Mouse (Mus musculus): ENCODE data around the gene Thg1l. TPM values are rescaled to one million over a fixed set of nuclear protein-coding genes. Genes with fewer than 3 reads are reported as not detected.

Gene Thg1l
- polyA plus RNA-seq, 1 experiment: 12.2 TPM

DNA sequence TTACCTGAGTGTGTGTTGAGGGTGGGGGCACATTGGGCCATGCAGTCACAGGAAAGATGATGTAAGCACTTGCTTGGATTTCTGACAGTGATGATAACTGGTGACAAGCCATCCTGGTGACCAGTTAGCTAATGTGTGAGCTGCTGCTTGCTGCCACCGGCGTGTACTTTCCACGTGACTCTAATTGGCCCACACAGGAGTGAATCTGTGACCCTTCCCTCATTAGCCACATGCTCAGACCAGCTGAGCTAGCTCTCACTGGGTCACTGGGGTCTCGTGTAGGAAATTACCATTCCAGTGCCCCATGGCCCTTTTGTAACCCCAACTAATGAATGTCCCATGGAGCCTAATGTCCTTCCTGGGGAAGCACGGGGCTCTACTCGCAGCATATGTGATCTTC is 29.9 kb downstream of the Thg1l start:
- peak; percentile 62 for DNase-seq (ENCODE audit: low read depth)
- TF ChIP-seq POLR2A (IDR thresholded peaks at IDR 0.05; ENCODE audit: borderline replicate concordance, extremely low read depth, insufficient read depth, insufficient read length, poor library complexity, severe bottlenecking) (no peak), CTCF (IDR thresholded peaks at IDR 0.05; ENCODE audit: borderline replicate concordance, extremely low read depth, insufficient read depth, insufficient read length) (no peak)

DNA sequence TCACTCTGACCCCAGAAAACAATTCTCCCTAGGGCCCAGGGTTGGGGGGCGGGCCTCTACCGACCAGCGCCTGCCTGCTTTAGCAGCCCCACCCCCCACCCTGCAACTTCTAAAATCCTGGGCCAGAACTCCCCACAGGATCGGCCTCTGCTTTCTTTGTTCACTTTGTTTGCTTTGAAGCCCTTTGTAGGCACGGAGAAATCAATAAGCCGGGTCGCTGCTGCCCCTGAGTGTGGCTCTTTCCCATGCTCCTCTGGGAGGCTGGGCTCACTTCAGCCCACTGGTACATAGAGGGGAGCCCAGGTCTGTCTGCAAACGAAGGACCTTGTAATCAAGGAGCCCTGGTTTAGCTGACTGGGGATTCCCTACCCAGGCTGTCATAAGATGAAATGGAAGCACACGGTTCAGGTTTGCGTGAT is 33.8 kb downstream of the Thg1l start:
- peak; percentile 72 for DNase-seq (ENCODE audit: low read depth)
- no peak for TF ChIP-seq CTCF (IDR thresholded peaks at IDR 0.05; ENCODE audit: borderline replicate concordance, extremely low read depth, insufficient read depth, insufficient read length)
- no peak for TF ChIP-seq POLR2A (IDR thresholded peaks at IDR 0.05; ENCODE audit: borderline replicate concordance, extremely low read depth, insufficient read depth, insufficient read length, poor library complexity, severe bottlenecking)

DNA sequence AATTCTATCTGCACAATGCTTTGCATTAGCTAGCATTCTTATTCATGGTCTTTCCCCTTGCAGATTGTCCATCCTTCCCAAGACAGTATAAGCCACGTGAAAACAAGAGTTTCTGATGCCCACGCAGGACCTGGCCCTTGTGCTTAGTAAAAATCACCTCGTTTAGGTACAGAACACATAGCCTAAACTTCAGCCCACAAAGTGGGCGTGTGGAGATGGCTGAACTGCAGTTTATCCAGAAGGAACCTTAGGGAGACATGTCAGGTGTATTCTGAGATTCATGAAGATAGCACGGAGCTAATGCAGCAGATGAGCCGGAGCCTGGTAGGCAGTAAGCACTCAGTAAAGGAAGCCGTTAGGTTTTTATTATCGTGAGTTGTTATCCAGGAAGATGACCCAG is 34.3 kb downstream of the Thg1l start:
- no peak for DNase-seq (ENCODE audit: low read depth)
- TF ChIP-seq CTCF (IDR thresholded peaks at IDR 0.05; ENCODE audit: borderline replicate concordance, extremely low read depth, insufficient read depth, insufficient read length) (no peak), POLR2A (IDR thresholded peaks at IDR 0.05; ENCODE audit: borderline replicate concordance, extremely low read depth, insufficient read depth, insufficient read length, poor library complexity, severe bottlenecking) (no peak)

DNA sequence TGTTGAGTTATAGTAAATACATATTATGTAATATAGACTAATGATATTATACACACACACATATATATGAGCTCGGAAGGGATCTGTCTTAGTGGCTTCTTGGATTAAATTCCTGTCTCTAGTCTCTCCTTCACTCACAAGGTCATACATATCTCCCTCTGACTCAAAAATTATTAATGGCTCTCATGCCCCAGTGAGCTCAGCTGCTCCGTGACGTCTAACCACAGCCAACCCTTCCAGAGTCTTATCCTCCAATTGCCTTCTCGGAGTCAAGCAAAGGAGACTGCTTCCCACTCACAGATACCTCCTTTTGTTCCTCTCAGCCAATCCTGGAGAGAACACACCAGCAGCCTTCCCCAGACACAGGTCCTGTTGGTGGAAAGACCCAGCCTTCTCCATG is 36.5 kb downstream of the Thg1l start:
- TF ChIP-seq POLR2A (IDR thresholded peaks at IDR 0.05; ENCODE audit: borderline replicate concordance, extremely low read depth, insufficient read depth, insufficient read length, poor library complexity, severe bottlenecking): no peak
- TF ChIP-seq CTCF (IDR thresholded peaks at IDR 0.05; ENCODE audit: borderline replicate concordance, extremely low read depth, insufficient read depth, insufficient read length): no peak
- DNase-seq (ENCODE audit: low read depth): no peak

DNA sequence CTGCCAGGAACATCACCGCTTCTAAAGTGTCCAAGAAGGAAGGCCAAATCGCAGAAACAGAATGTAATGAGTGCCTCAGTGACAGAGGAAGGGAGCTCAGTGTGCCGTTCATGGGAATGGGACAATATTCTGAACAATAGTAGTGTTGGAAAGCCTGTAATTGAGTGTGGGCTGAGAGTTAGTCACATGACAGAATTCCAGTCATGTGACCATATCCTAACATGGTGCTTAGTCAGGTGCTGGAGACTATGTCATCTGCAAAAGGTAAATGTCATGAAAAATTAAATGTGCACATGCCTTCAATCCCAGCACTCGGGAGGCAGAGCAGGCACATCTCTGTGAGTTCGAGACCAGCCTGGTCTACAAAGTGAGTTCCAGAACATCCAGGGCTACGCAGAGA is 37.3 kb downstream of the Thg1l start:
- no peak for DNase-seq (ENCODE audit: low read depth)
- no peak for TF ChIP-seq POLR2A (IDR thresholded peaks at IDR 0.05; ENCODE audit: borderline replicate concordance, extremely low read depth, insufficient read depth, insufficient read length, poor library complexity, severe bottlenecking)
- TF ChIP-seq CTCF (IDR thresholded peaks at IDR 0.05; ENCODE audit: borderline replicate concordance, extremely low read depth, insufficient read depth, insufficient read length): no peak

DNA sequence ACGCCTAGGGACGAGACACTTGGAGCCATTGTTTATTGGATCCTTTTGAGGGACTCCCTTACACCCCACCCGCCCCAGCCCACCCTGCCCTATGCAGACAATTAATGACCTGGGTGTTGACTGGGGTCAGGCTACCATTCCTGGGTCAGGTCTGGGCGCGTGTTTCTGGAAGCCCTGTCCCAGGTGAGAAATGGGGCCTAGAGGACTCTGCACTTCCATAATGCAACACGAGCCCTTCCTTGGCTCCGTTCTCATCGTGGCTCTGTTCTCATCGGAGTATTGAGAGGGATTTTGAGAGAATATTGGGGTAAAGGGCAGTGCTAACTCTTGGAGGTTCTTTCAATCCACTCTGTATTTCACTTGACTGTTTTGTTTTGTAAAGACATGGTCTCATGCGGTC is 39.1 kb downstream of the Thg1l start:
- TF ChIP-seq POLR2A (IDR thresholded peaks at IDR 0.05; ENCODE audit: borderline replicate concordance, extremely low read depth, insufficient read depth, insufficient read length, poor library complexity, severe bottlenecking) (no peak), CTCF (IDR thresholded peaks at IDR 0.05; ENCODE audit: borderline replicate concordance, extremely low read depth, insufficient read depth, insufficient read length) (no peak)
- DNase-seq (ENCODE audit: low read depth): no peak

DNA sequence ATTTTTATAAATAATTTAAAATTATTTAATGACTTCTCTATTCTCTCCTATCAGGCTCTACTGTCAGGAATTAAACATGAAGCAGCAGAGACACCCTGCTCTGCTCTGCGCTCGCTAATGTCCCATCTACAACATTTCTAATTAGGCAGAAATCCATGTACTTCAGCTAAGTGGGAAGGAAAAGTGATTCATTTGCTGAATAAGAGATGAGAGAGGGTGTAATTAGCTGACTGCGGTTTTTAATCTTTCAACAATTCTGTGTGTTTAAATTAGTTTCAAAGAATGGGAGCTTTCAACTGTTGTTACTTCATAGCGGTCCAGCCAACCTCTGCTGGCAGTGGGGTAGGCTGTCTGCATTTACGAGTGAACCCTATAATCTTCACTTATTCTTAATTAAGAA is 44.6 kb downstream of the Thg1l start:
- peak; percentile 81 for DNase-seq (ENCODE audit: low read depth)
- no peak for TF ChIP-seq POLR2A (IDR thresholded peaks at IDR 0.05; ENCODE audit: borderline replicate concordance, extremely low read depth, insufficient read depth, insufficient read length, poor library complexity, severe bottlenecking)
- TF ChIP-seq CTCF (IDR thresholded peaks at IDR 0.05; ENCODE audit: borderline replicate concordance, extremely low read depth, insufficient read depth, insufficient read length): no peak

DNA sequence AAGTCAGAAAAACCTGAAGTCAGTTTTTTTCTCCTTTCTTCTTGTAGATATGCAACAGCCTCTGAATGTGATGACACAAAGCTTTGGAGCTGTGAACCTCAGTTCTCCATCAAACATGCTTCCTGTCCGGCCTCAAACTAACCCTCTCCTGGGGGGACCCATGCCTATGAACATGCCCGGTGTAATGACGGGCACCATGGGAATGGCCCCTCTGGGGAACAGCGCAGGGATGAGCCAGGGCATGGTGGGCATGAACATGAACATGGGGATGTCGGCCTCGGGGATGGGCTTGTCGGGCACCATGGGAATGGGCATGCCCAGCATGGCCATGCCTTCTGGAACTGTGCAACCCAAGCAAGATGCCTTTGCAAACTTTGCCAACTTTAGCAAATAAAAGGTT is 46.4 kb downstream of the Thg1l start:
- TF ChIP-seq CTCF (IDR thresholded peaks at IDR 0.05; ENCODE audit: borderline replicate concordance, extremely low read depth, insufficient read depth, insufficient read length) (no peak), POLR2A (IDR thresholded peaks at IDR 0.05; ENCODE audit: borderline replicate concordance, extremely low read depth, insufficient read depth, insufficient read length, poor library complexity, severe bottlenecking) (no peak)
- DNase-seq (ENCODE audit: low read depth): no peak

DNA sequence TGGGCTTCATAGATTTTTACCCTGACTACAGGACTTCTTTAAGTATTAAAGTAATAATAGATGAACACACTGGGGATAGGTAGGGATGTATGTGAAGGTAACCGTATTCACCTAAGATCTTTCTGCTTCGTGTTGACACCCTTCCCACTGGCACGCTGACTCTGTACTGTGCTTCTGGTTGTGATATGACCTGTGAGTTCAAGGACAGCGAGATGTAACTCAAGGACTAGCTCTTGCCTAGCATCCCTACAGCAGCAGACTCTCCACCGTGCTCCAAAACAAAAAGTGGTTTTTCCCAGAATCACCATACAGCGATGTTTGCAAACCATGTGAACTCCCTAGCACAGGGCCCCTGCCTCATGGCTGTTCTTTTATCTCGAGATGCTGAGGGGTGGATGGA is 47.2 kb downstream of the Thg1l start:
- TF ChIP-seq POLR2A (IDR thresholded peaks at IDR 0.05; ENCODE audit: borderline replicate concordance, extremely low read depth, insufficient read depth, insufficient read length, poor library complexity, severe bottlenecking) (no peak), CTCF (IDR thresholded peaks at IDR 0.05; ENCODE audit: borderline replicate concordance, extremely low read depth, insufficient read depth, insufficient read length) (no peak)
- DNase-seq (ENCODE audit: low read depth): no peak

DNA sequence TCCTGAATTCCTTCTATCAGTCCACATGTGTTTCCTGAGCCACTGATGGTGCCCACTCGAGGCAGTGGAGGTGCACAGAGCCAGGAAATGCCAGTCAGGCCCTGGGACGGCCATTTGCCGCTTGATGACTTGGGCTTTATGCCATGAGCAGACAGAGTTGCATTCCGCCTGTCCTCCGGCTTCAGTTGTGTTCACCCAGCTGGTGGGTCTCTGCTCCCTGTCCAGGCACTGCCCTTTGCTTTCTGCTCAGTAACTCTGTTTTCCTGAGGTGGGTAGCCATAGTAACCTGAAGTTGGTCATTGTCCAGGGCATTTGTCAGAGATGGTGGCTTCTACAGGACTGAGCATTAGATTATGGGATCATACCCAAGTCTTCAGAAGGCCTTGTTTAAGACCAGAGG is 48.0 kb downstream of the Thg1l start:
- TF ChIP-seq POLR2A (IDR thresholded peaks at IDR 0.05; ENCODE audit: borderline replicate concordance, extremely low read depth, insufficient read depth, insufficient read length, poor library complexity, severe bottlenecking) (no peak), CTCF (IDR thresholded peaks at IDR 0.05; ENCODE audit: borderline replicate concordance, extremely low read depth, insufficient read depth, insufficient read length) (no peak)
- DNase-seq (ENCODE audit: low read depth): no peak

DNA sequence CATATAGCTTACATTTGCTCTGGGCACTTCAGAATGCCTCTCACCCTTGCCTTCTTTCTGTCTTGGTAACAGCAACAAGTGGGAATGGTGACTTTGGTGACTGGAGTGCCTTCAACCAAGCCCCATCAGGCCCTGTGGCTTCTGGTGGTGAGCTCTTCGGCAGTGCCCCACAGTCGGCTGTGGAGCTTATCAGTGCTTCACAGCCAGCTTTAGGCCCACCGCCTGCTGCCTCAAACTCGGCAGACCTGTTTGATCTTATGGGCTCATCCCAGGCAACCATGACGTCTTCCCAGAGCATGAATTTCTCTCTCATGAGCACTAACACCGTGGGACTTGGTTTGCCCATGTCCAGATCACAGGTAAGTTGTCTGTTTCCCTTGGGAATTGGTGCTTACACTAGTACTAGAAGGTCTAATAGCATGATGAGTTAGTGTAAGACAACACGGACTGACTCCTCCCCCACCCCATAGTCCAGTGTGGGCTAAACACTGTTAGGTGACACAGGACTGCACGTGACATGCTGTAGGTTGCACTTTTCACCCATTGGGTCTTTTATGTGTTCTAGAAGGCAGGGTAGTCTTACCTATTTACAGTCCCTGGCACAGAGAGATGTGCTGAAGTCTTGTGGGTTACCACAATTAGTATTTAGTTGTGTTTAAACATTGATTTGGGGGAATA is 49.0 kb downstream of the Thg1l start:
- no peak for DNase-seq (ENCODE audit: low read depth)
- TF ChIP-seq POLR2A (IDR thresholded peaks at IDR 0.05; ENCODE audit: borderline replicate concordance, extremely low read depth, insufficient read depth, insufficient read length, poor library complexity, severe bottlenecking) (no peak), CTCF (IDR thresholded peaks at IDR 0.05; ENCODE audit: borderline replicate concordance, extremely low read depth, insufficient read depth, insufficient read length) (no peak)

DNA sequence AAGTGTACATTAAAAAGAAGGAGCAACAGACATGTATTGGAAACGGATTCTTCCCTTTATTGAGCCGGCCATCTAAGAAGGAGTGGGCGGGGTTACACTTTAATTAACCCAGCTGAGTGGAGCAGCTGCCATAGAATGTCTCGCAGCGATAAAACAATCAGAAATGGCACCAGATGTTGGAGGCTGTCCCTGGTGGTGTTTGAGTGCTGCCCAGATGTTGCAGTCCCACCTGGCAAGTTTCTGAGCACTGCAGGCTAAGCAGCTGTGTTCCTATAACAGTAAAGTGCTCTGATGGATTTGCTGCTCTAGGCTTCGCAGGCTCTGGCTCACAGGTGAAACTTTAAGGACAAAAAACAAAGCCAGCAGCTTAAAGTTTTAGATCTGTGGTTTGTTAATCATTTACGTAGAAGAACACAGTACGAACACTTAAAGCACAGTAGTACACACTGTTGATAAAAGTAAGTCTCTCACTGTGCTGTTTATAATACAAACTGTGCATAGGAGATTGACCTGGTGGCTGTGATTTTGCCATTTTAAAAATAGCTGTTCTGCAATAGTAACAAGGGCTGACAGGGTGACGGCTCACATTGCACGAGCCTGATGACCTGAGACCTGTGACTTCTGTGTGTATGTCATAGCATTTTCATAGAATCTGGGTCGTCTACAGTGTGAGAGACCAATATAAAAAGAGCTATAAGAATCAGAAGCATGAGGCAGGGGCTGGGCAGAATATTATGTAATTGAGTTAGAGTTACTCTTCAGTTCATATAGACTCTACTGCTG is 54.9 kb downstream of the Thg1l start:
- peak; percentile 51 for DNase-seq (ENCODE audit: low read depth)
- TF ChIP-seq CTCF (IDR thresholded peaks at IDR 0.05; ENCODE audit: borderline replicate concordance, extremely low read depth, insufficient read depth, insufficient read length): no peak
- no peak for TF ChIP-seq POLR2A (IDR thresholded peaks at IDR 0.05; ENCODE audit: borderline replicate concordance, extremely low read depth, insufficient read depth, insufficient read length, poor library complexity, severe bottlenecking)
